Comparison of ENCODE assay signal across 35 mouse cellular contexts in the genomic region with DNA sequence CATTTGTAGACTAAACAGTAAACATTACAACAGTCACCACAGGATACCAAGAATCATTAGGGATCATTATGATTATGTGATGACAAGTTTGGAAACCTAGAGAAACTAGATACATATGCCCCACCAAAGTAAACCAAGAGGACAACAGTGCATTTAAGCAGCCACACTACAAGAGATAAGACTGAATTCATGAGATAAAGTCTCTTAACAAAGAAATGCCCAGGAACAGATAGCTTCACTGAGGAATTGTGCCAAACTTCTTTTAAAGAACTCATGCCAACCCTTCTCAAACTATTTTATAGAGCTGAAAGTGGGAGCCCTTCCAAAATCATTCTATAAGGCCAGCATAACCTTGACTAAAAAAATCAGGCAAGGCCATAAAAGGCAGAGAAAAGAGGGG.
"Had no signal": no experiment of that assay in that cellular context is flagged by ENCODE, and none has a peak within 500 bp of the region (broad histone marks: within the 10 kb centered on the region; RNA-seq: fewer than 3 reads in every experiment).

No protein-coding gene starts in this region.

- H3K4me3 ChIP-seq: heart, embryonic 10.5 days; heart, embryonic 12.5 days; heart, embryonic 13.5 days; heart, embryonic 15.5 days; hindbrain, embryonic 10.5 days; hindbrain, embryonic 12.5 days; hindbrain, embryonic 13.5 days; hindbrain, embryonic 15.5 days; intestine, embryonic 15.5 days; kidney, embryonic 15.5 days; layer of hippocampus, adult 2 months had no signal

- H3K9me3 ChIP-seq: heart, embryonic 10.5 days; heart, embryonic 12.5 days; heart, embryonic 13.5 days; heart, embryonic 15.5 days; hindbrain, embryonic 10.5 days; hindbrain, embryonic 12.5 days; hindbrain, embryonic 13.5 days; hindbrain, embryonic 15.5 days; intestine, embryonic 15.5 days; kidney, embryonic 15.5 days had no signal

- H3K27ac ChIP-seq: heart, embryonic 10.5 days; heart, embryonic 13.5 days; heart, embryonic 15.5 days; hindbrain, embryonic 10.5 days; hindbrain, embryonic 12.5 days; hindbrain, embryonic 13.5 days; hindbrain, embryonic 14.5 days; hindbrain, embryonic 15.5 days; hindbrain, postnatal 0 days; intestine, embryonic 15.5 days; kidney, embryonic 15.5 days; kidney, postnatal 0 days; layer of hippocampus, adult 2 months had no signal

- DNase-seq: heart, postnatal 10 days; heart, postnatal 14 days; heart, postnatal 36 days; heart, postnatal 4 days; kidney, adult 11 months; kidney, adult 18-20 months; kidney, adult 2 months; kidney, adult 8-10 months; kidney, adult 9 months; kidney, postnatal 10 days; kidney, postnatal 14 days; kidney, postnatal 25 days; kidney, postnatal 36 days; kidney, postnatal 4 days; layer of hippocampus, adult 9-11 months; layer of hippocampus, postnatal 36 days had no signal

- ATAC-seq: hindbrain, embryonic 16.5 days; hindbrain, postnatal 0 days; inflammation-experienced regulatory T-cells, adult 6 months; intestine, embryonic 15.5 days; intestine, embryonic 16.5 days; intestine, postnatal 0 days had no signal

- H3K4me1 ChIP-seq: hindbrain, embryonic 10.5 days; hindbrain, embryonic 12.5 days; hindbrain, embryonic 13.5 days; hindbrain, embryonic 15.5 days; intestine, embryonic 15.5 days; kidney, embryonic 15.5 days had no signal

- H3K36me3 ChIP-seq: heart, embryonic 10.5 days; heart, embryonic 12.5 days; heart, embryonic 13.5 days; heart, embryonic 15.5 days; hindbrain, embryonic 10.5 days; hindbrain, embryonic 12.5 days; hindbrain, embryonic 13.5 days; hindbrain, embryonic 15.5 days; intestine, embryonic 15.5 days; kidney, embryonic 15.5 days had no signal

- H3K27me3 ChIP-seq: heart, embryonic 12.5 days; heart, embryonic 13.5 days; heart, embryonic 15.5 days; hindbrain, embryonic 12.5 days; hindbrain, embryonic 13.5 days; hindbrain, embryonic 15.5 days; intestine, embryonic 15.5 days; kidney, embryonic 15.5 days had no signal

- H3K4me2 ChIP-seq: heart, embryonic 11.5 days; heart, embryonic 12.5 days; heart, embryonic 13.5 days; heart, embryonic 15.5 days; hindbrain, embryonic 12.5 days; hindbrain, embryonic 13.5 days; hindbrain, embryonic 14.5 days; hindbrain, embryonic 15.5 days; intestine, embryonic 15.5 days; kidney, embryonic 15.5 days had no signal

- H3K9ac ChIP-seq: heart, embryonic 12.5 days; heart, embryonic 13.5 days; heart, embryonic 15.5 days; hindbrain, embryonic 12.5 days; hindbrain, embryonic 13.5 days; hindbrain, embryonic 14.5 days; hindbrain, embryonic 15.5 days; intestine, embryonic 15.5 days; kidney, embryonic 15.5 days had no signal
